Mouse (Mus musculus) megakaryocyte, embryonic 14.5 days (primary cell): ENCODE measurements around the gene Pros1.

ENCODE experiments used
- FLI1 ChIP-seq: IDR thresholded peaks from 2 replicates; pipeline ENCODE4 v1.6.1; 2012; ENCODE audit warnings: low read length, inconsistent platforms, mixed read lengths
- GATA1 ChIP-seq: IDR thresholded peaks from 3 replicates; pipeline ENCODE4 v1.6.1; 2012; ENCODE audit warnings: mixed read lengths, low read length, inconsistent platforms, borderline replicate concordance

GRCm38 (mm10) chr16:62942418-62943410 lies 88.6 kb downstream of the Pros1 start:
- TF ChIP-seq GATA1 (no peak), FLI1 (no peak)
